Mouse (Mus musculus): ENCODE measurements around the gene Gstm2. TPM values are rescaled to one million over a fixed set of nuclear protein-coding genes. Genes with fewer than 3 reads are reported as not detected.
A peak's percentile ranks its signal among the peaks of the same experiment; 100 is the strongest.
"Not testable (repeated sequence)": the region's sequence is repeated elsewhere in the genome, so short reads cannot be mapped to it uniquely, and the experiment has no call there.

The Gstm2 gene
- polyA plus RNA-seq, 1 experiment from 2014 or later = 11.6 TPM

DNA sequence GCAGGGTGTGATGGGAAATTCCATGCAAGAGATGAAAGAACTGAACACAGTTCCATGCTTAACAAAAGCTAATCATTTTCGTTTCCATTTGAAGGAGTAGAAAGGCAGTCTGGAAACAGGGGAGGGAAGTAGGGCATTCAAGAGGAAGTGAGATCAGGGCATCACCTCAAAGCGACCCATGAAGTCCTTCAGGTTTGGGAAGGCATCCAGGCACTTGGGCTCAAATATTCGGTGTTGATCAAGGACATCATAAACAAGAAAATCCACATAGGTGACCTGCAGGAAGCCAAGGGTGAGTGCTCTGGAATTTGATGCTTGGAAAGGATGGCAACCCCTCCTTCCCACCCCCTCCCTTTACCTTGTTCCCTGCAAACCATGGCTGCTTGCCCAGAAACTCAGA, 2.5 kb downstream of the Gstm2 start:
- Histone ChIP-seq H3K9me3 (replicated peaks) (no peaks in the 10 kb centered on the region), H3K27me3 (ENCODE audit: low read depth, poor library complexity, severe bottlenecking) (no peaks in the 10 kb centered on the region), H3K27ac (replicated peaks) (no peak overlapping the region), H3K36me3 (no peaks in the 10 kb centered on the region), H3K4me1 (peaks cover 9% of the 10 kb centered on the region; the same call in 1 of the 2 replicates), H3K4me3 (no peak overlapping the region)
- 75% methylated on average over 3 of the region's 3 CpGs for WGBS
- DNase-seq (ENCODE audit: low spot score) = no peak

DNA sequence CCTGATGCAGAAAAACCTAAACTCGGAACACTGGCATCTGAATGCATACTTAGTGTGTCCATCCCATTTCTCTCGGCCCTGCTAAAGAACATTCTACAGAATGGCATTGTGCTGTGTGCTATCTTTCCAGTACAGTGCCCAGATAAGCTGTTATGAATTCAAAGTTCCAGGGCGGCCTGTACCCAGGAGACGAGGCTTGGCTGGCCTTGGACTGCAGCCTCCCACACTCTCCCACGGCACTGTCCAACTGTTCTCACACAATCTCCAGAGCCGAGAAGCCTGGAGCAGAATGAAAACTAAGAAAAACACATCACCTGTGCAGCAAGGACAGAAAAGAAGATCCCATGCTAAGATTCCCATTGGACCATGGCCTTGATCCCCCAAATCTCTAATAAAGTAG, 3.5 kb downstream of the Gstm2 start:
- DNase-seq (ENCODE audit: low spot score) = no peak
- 90% methylated on average over 6 of the region's 6 CpGs for WGBS
- Histone ChIP-seq H3K4me1 (peaks cover 9% of the 10 kb centered on the region; the same call in 1 of the 2 replicates), H3K27me3 (ENCODE audit: low read depth, poor library complexity, severe bottlenecking) (no peaks in the 10 kb centered on the region), H3K4me3 (no peak overlapping the region), H3K9me3 (replicated peaks) (no peaks in the 10 kb centered on the region), H3K27ac (replicated peaks) (no peak overlapping the region), H3K36me3 (no peaks in the 10 kb centered on the region)

DNA sequence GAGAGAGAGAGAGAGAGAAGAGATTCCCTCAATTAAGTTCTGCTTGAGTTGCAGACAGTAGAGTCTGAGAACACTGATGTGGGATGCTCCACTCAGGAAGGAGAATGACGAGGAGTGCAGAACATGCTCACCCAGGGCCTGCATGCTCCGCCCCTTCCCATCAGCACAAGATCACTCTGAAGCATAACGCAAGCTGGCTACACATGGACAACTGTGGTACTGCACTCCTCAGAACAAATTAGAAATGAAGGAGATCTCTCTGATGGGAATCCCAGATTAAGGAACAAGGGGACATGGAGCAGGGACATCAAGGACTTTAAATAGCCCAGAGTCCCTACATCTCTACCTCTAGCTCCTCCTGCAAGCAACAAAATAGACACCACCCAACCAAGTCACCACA, 5.0 kb downstream of the Gstm2 start:
- no peaks in the 10 kb centered on the region for H3K36me3 ChIP-seq
- H3K27me3 ChIP-seq (ENCODE audit: low read depth, poor library complexity, severe bottlenecking) = no peaks in the 10 kb centered on the region
- H3K4me1 ChIP-seq = peaks cover 5% of the 10 kb centered on the region; the same call in 1 of the 2 replicates
- no peaks in the 10 kb centered on the region for H3K9me3 ChIP-seq (replicated peaks)
- no peak for DNase-seq (ENCODE audit: low spot score)
- H3K4me3 ChIP-seq = no peak overlapping the region
- no peak overlapping the region for H3K27ac ChIP-seq (replicated peaks)
- 75% methylated on average over 3 of the region's 3 CpGs for WGBS

DNA sequence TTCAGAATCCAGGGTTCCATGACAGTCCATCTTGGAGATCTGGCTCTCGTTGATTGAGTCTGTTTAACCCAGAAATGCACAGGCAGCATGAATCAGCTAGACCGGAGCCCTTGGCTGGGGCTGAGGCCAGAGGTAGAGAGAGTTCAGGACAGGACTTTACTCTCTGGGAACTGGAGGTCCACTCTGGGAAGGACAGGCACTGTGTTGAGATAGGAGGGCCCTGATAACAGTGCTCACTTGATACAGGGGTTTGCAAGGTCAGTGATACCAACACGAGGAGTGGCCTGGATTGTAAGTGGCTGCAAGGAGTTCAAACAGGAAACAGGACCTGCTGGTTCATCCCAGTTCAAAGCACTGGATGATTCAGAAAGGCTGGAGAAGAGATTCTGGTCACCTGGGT, 8.6 kb downstream of the Gstm2 start:
- Histone ChIP-seq H3K4me3 (no peak overlapping the region), H3K36me3 (no peaks in the 10 kb centered on the region), H3K27ac (replicated peaks) (no peak overlapping the region), H3K4me1 (no peaks in the 10 kb centered on the region), H3K9me3 (replicated peaks) (no peaks in the 10 kb centered on the region), H3K27me3 (ENCODE audit: low read depth, poor library complexity, severe bottlenecking) (no peaks in the 10 kb centered on the region)
- DNase-seq (ENCODE audit: low spot score) = no peak
- WGBS = 83% methylated on average over 3 of the region's 3 CpGs

- H3K4me3 ChIP-seq = no peak overlapping the region
- no peaks in the 10 kb centered on the region for H3K4me1 ChIP-seq
- no peak for DNase-seq (ENCODE audit: low spot score)
- H3K36me3 ChIP-seq = no peaks in the 10 kb centered on the region
- WGBS = 87% methylated on average over 1 of the region's 1 CpGs
- H3K9me3 ChIP-seq (replicated peaks) = no peaks in the 10 kb centered on the region
- no peak overlapping the region for H3K27ac ChIP-seq (replicated peaks)
- no peaks in the 10 kb centered on the region for H3K27me3 ChIP-seq (ENCODE audit: low read depth, poor library complexity, severe bottlenecking)
These were observed 12.0 kb downstream of the Gstm2 start for GRCm38 (mm10) chr3:107974237-107974636.

- Histone ChIP-seq H3K9me3 (replicated peaks) (no peaks in the 10 kb centered on the region), H3K36me3 (no peaks in the 10 kb centered on the region), H3K4me3 (no peak overlapping the region), H3K27ac (replicated peaks) (no peak overlapping the region), H3K4me1 (no peaks in the 10 kb centered on the region), H3K27me3 (ENCODE audit: low read depth, poor library complexity, severe bottlenecking) (no peaks in the 10 kb centered on the region)
- DNase-seq (ENCODE audit: low spot score) = no peak
- WGBS = 93% methylated on average over 3 of the region's 3 CpGs
These were observed 14.2 kb downstream of the Gstm2 start for GRCm38 (mm10) chr3:107972070-107972469.

- H3K4me3 ChIP-seq; H3K9me3 ChIP-seq (replicated peaks); H3K27me3 ChIP-seq (ENCODE audit: low read depth, poor library complexity, severe bottlenecking); H3K27ac ChIP-seq (replicated peaks); H3K4me1 ChIP-seq; DNase-seq (ENCODE audit: low spot score); H3K36me3 ChIP-seq: not testable (repeated sequence)
- 58% methylated on average over 3 of the region's 3 CpGs for WGBS
These were observed 15.2 kb downstream of the Gstm2 start for GRCm38 (mm10) chr3:107971101-107971500.

DNA sequence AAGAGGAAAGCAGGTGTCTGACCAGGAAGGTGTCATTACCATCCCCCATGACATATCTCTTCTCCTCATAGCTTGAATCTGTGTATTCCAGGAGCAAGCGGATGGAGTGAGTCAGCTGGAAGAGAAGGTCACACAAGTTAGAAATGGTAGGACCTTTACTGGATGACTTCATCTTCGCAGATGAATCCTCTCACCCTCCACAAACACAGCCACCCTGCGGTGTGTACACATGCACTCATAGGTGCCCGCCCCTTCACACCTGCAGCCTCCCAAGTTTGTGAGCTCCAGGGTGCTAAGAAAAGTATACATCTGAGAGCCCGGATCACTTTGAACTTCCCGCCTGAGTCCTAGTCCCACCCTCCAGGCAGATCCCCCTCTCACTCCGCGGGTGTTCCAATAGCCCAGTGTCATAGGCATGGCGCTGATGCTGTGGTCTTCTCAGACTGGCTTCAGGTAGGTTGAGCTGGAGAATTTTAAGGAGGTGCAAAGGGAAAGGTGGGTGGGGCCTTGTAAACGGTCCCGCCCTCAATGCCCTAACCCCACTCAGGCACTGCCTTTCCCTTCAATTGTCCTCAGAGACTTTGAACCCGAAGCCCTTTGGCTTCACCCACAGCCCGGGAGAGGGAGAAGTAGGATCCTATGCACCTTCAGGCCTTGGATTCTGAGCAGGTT, 17.4 kb downstream of the Gstm2 start, which contains the start of gene Gstm3:
TSS of gene Gstm3 (minus strand) at position 560 of the 672 bp plus-strand sequence.
- no peak for DNase-seq (ENCODE audit: low spot score)
- peaks cover 13% of the 10 kb centered on the region for H3K4me1 ChIP-seq
- H3K9me3 ChIP-seq (replicated peaks) = no peaks in the 10 kb centered on the region
- no peak within 1 kb of the TSS for H3K27ac ChIP-seq (replicated peaks)
- no peaks in the 10 kb centered on the region for H3K36me3 ChIP-seq
- WGBS = 60% methylated on average over 13 of the region's 13 CpGs
- no peaks in the 10 kb centered on the region for H3K27me3 ChIP-seq (ENCODE audit: low read depth, poor library complexity, severe bottlenecking)
- no peak within 1 kb of the TSS for H3K4me3 ChIP-seq

DNA sequence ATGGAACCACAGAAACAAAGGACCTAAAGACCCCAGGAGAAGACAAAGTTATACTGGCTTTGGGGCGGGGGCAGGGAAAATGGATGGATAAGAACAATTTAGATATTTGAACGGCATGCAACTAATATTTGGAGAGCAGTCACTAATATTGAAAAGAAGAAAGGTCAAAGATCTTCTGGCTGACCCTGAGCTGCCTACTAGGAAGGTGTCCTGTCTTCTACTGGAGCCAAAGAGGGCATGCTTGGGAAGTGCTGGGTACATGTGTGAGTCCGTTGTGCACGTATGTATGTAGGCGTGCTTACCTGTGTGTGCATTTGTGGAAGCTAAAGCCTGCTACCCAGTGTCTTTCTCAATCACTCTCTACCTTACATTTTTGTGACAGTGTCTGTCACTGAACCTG, 19.6 kb downstream of the Gstm2 start:
- no peak for DNase-seq (ENCODE audit: low spot score)
- no peak overlapping the region for H3K4me3 ChIP-seq
- no peaks in the 10 kb centered on the region for H3K36me3 ChIP-seq
- H3K27ac ChIP-seq (replicated peaks) = no peak overlapping the region
- H3K9me3 ChIP-seq (replicated peaks) = no peaks in the 10 kb centered on the region
- WGBS = 95% methylated on average over 5 of the region's 5 CpGs
- H3K27me3 ChIP-seq (ENCODE audit: low read depth, poor library complexity, severe bottlenecking) = no peaks in the 10 kb centered on the region
- H3K4me1 ChIP-seq = peaks cover 15% of the 10 kb centered on the region

DNA sequence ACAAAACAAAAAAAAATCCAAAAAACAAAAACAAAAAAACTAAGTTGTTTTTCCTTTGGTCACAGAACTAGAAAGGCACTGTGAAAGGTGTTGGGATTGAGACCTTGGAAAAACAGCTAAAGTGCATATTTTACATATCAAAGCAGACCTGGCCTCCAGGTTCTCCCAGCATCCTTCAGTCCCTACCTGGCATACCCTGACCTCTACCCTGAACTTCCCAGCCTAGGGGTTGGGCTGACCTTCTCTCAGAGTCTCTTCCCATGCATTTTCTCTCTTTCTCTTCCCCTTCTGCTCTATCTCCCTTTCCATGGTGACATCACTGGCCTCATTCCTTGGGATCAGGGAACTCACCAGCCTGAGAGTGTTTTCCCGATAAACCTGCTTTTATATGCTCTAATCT, 20.7 kb downstream of the Gstm2 start:
- Histone ChIP-seq H3K4me1 (peaks cover 15% of the 10 kb centered on the region), H3K27ac (replicated peaks) (no peak overlapping the region), H3K9me3 (replicated peaks) (no peaks in the 10 kb centered on the region), H3K36me3 (no peaks in the 10 kb centered on the region), H3K27me3 (ENCODE audit: low read depth, poor library complexity, severe bottlenecking) (no peaks in the 10 kb centered on the region), H3K4me3 (no peak overlapping the region)
- 74% methylated on average over 1 of the region's 1 CpGs for WGBS
- no peak for DNase-seq (ENCODE audit: low spot score)

DNA sequence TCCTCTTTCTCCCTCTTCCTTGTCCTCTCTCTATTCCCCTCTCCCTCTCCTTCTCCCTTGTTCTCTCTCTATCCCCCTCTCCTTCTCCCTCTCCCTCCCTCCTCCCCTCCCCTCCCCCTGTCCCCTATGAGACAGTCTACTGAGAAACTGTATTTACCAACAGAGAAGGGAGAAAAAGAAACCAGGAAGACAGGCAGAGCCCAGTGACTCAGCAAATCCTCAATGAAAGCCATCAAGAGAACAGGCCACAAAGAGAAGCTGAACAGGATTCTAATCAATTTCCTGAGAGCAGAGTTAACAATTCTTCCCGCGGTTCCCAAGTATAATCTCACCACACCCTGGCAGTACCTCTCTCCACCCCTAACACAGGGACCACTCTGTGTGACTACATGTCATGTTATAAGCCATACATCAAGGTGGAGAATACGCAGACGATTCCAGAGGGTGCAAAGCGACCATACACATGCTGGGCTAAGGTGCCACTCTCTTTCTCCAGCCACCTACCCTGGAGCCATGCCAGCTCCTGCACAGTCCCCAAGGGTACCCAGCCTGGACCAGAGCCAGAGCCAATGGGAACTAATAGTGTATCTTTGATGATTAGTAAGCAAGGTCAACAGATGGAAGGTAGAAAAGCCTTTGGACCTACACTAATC, 21.5 kb downstream of the Gstm2 start:
- Histone ChIP-seq H3K9me3 (replicated peaks) (no peaks in the 10 kb centered on the region), H3K27me3 (ENCODE audit: low read depth, poor library complexity, severe bottlenecking) (no peaks in the 10 kb centered on the region), H3K36me3 (no peaks in the 10 kb centered on the region), H3K4me1 (peaks cover 17% of the 10 kb centered on the region), H3K27ac (replicated peaks) (peak overlapping the region; percentile 69), H3K4me3 (no peak overlapping the region)
- WGBS = 68% methylated on average over 5 of the region's 5 CpGs
- no peak for DNase-seq (ENCODE audit: low spot score)

- Histone ChIP-seq H3K4me1 (peaks cover 17% of the 10 kb centered on the region), H3K27ac (replicated peaks) (peak overlapping the region; percentile 69), H3K36me3 (no peaks in the 10 kb centered on the region), H3K9me3 (replicated peaks) (no peaks in the 10 kb centered on the region), H3K4me3 (no peak overlapping the region), H3K27me3 (ENCODE audit: low read depth, poor library complexity, severe bottlenecking) (no peaks in the 10 kb centered on the region)
- WGBS = 82% methylated on average over 4 of the region's 4 CpGs
- no peak for DNase-seq (ENCODE audit: low spot score)
These were observed 22.2 kb downstream of the Gstm2 start for GRCm38 (mm10) chr3:107964026-107964425.

DNA sequence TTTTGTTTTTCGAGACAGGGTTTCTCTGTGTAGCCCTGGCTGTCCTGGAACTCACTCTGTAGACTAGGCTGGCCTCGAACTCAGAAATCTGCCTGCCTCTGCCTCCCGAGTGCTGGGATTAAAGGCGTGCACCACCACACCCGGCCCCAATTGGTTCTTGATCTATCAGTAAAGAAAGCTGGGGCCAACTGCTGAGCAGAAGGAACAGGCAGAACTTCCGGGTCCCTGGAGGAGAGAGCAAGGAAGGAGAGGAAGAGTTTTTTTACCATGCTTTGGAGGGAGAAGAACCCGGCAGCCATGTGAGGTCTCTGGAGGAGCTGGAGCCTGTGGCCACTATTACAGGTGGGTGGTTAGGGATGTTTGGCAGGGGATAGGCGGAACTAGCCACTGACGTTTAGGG, 31.0 kb downstream of the Gstm2 start:
- H3K27ac ChIP-seq (replicated peaks); H3K9me3 ChIP-seq (replicated peaks); H3K27me3 ChIP-seq (ENCODE audit: low read depth, poor library complexity, severe bottlenecking); H3K4me3 ChIP-seq; H3K4me1 ChIP-seq; DNase-seq (ENCODE audit: low spot score); H3K36me3 ChIP-seq: not testable (repeated sequence)
- 90% methylated on average over 9 of the region's 9 CpGs for WGBS
